Mouse (Mus musculus) myocyte (in vitro differentiated cells): Measurements from ENCODE around the gene Palld. TPM values are rescaled to one million over a fixed set of nuclear protein-coding genes. Genes with fewer than 3 reads are reported as not detected.

Source experiments
- H3K27me3 ChIP-seq: one replicate; pipeline ENCODE4 v1.6.1; 2011; ENCODE audit not compliant: control insufficient read depth, insufficient read depth, insufficient read length
- H3K36me3 ChIP-seq: one replicate; pipeline ENCODE4 v1.6.1; 2011; ENCODE audit not compliant: control insufficient read depth, insufficient read depth
- H3K4me2 ChIP-seq: one replicate; pipeline ENCODE4 v1.6.1; 2011; ENCODE audit warnings: low read depth, control low read depth
- H3K4me3 ChIP-seq: one replicate; pipeline ENCODE4 v1.5.1; 2011; ENCODE audit warnings: mild to moderate bottlenecking, control low read depth, moderate library complexity
- H3K79me2 ChIP-seq: one replicate; pipeline ENCODE4 v1.6.1; 2011; ENCODE audit not compliant: control insufficient read depth, insufficient read depth
- H3ac ChIP-seq: one replicate; pipeline ENCODE4 v1.6.1; 2011; ENCODE audit not compliant: control insufficient read depth, insufficient read length
- CEBPB ChIP-seq: IDR thresholded peaks from 2 replicates; pipeline ENCODE4 v1.6.1; 2011; ENCODE audit warnings: mild to moderate bottlenecking, moderate library complexity; ENCODE audit not compliant: poor library complexity, insufficient read depth, severe bottlenecking
- E2F4 ChIP-seq: IDR thresholded peaks from one replicate; pipeline ENCODE4 v1.6.1; 2011; ENCODE audit warnings: mild to moderate bottlenecking, control low read depth, moderate library complexity; ENCODE audit not compliant: insufficient read depth
- MAX ChIP-seq: IDR thresholded peaks from one replicate; pipeline ENCODE4 v1.6.1; 2011; ENCODE audit warnings: low read depth, mild to moderate bottlenecking, control low read depth
- MYOD1 ChIP-seq, 3 experiments: IDR thresholded peaks; one replicate each; pipeline ENCODE4 v1.6.1; 2011; ENCODE audit warnings: control low read depth in 2 of 3, low read depth in 2 of 3, mild to moderate bottlenecking in 2 of 3, moderate library complexity in 1 of 3; ENCODE audit not compliant: insufficient read length in 2 of 3, control insufficient read depth in 1 of 3
- MYOG ChIP-seq, 3 experiments: IDR thresholded peaks; one replicate each; pipeline ENCODE4 v1.6.1; 2011; ENCODE audit warnings: control low read depth in 2 of 3, low read depth in 2 of 3, mild to moderate bottlenecking in 2 of 3; ENCODE audit not compliant: insufficient read length in 2 of 3, control insufficient read depth in 1 of 3, insufficient read depth in 1 of 3
- POLR2A ChIP-seq: IDR thresholded peaks from one replicate; pipeline ENCODE4 v1.6.1; 2011; ENCODE audit warnings: low read depth, mild to moderate bottlenecking, control low read depth, moderate library complexity; ENCODE audit not compliant: insufficient read length
- POLR2AphosphoS2 ChIP-seq: IDR thresholded peaks from one replicate; pipeline ENCODE4 v1.6.1; 2011; ENCODE audit warnings: low read depth, control low read depth; ENCODE audit not compliant: insufficient read length
- REST ChIP-seq: IDR thresholded peaks from one replicate; pipeline ENCODE4 v1.6.1; 2011; ENCODE audit warnings: mild to moderate bottlenecking, control low read depth, moderate library complexity; ENCODE audit not compliant: insufficient read depth, insufficient read length
- SRF ChIP-seq: IDR thresholded peaks from one replicate; pipeline ENCODE4 v1.6.1; 2011; ENCODE audit warnings: low read depth; ENCODE audit not compliant: control insufficient read depth, insufficient read length
- TCF12 ChIP-seq: IDR thresholded peaks from one replicate; pipeline ENCODE4 v1.6.1; 2011; ENCODE audit warnings: mild to moderate bottlenecking, control low read depth; ENCODE audit not compliant: poor library complexity, insufficient read depth, severe bottlenecking
- TCF3 ChIP-seq: IDR thresholded peaks from one replicate; pipeline ENCODE4 v1.6.1; 2011; ENCODE audit warnings: low read depth, control low read depth; ENCODE audit not compliant: insufficient read length
- USF1 ChIP-seq: IDR thresholded peaks from one replicate; pipeline ENCODE4 v1.6.1; 2011; ENCODE audit warnings: low read depth, mild to moderate bottlenecking, control low read depth, moderate library complexity
- polyA plus RNA-seq: library from polyadenylated mRNA; unstranded; fragments of >200 nt; fragmentation: generic; extraction: Trizol; gene quantifications from one replicate; pipeline ENCODE4 v1.2.1, GENCODE M21; 2012; ENCODE audit warnings: missing spikeins

Gene Palld
- polyA plus RNA-seq, 1 experiment, result 52.4 TPM

DNA sequence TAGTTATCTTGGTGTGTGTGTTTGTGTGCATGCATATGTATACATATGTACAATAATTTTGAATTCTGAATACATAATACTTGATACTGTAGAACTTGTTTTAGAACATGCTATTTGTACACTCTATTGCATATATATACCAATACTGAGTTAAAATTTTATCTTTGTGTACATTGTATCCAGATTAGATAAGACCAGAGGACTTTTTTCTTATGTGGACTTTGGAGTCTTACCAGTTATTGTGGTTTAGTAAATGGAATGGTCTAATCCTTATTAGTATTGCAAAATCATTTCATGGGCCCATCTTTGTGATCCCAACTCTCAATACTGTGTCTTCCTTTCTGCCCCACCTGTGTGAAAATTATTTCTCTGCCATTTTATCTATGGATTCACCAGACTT is 400.2 kb downstream of the Palld start:
- Histone ChIP-seq H3K79me2 (no peaks in the 10 kb centered on the region), H3K4me2 (no peak overlapping the region), H3K27me3 (no peaks in the 10 kb centered on the region), H3ac (no peak overlapping the region), H3K36me3 (peaks cover 17% of the 10 kb centered on the region), H3K4me3 (no peak overlapping the region)
- TF ChIP-seq POLR2A (no peak), SRF (no peak), POLR2AphosphoS2 (no peak), TCF12 (no peak)

DNA sequence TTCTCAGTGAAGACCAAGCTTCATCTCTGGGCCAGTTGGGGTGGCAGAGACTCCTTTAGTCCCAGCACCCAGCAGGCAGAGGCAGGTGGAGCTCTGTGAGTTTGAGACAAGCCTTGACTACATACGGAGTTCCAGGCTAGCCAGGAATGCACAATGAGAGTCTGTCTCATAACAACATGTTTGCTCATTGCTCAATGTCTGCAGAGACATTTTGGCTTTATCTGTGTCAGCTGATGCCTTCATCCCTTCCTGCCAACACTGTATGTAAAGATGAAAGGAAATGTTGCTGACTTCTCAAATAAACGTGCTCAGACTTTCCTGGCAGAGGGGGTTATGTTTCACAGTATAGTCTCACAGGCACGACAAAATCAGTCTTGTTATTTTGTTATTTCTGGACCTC is 401.6 kb downstream of the Palld start:
- H3K4me2 ChIP-seq, result no peak overlapping the region
- H3K36me3 ChIP-seq, result peaks cover 17% of the 10 kb centered on the region

DNA sequence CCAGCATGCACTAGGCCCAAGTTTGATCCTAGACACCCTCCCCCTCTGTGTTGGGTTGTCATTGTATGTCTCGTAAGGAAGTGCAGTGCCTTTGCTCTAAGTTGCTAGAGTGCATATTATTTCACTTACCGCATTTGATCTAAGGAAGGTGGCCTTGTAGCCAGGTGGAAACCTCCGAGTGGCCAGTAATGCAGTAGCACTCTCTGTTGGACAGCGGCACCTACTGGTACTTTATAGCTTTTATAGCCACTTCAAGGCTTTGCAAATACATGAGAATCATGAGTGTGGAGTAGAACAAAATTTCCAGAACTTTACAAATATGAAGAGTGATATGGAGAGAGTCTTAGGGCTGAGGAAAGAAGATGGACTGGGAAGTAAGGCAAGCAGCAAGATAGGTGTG is 403.5 kb downstream of the Palld start:
- Histone ChIP-seq H3K4me3 (no peak overlapping the region), H3K36me3 (peaks cover 17% of the 10 kb centered on the region), H3K79me2 (no peaks in the 10 kb centered on the region), H3K27me3 (no peaks in the 10 kb centered on the region), H3ac (no peak overlapping the region), H3K4me2 (no peak overlapping the region)
- TF ChIP-seq TCF12 (no peak), POLR2AphosphoS2 (no peak), MAX (no peak), MYOG (IDR thresholded peaks at IDR 0.05; ENCODE audit: control insufficient read depth in 1 of 3, insufficient read depth in 1 of 3, insufficient read length in 2 of 3, low read depth in 2 of 3) (no peak), MYOD1 (IDR thresholded peaks at IDR 0.05; ENCODE audit: control insufficient read depth in 1 of 3, insufficient read length in 2 of 3, low read depth in 2 of 3) (no peak), USF1 (no peak), POLR2A (no peak), REST (no peak), CEBPB (no peak), SRF (no peak), TCF3 (no peak), E2F4 (no peak)

More for the DNA sequence above, 401.6 kb downstream of the Palld start:
- Histone ChIP-seq H3K79me2 (no peaks in the 10 kb centered on the region), H3ac (no peak overlapping the region), H3K27me3 (no peaks in the 10 kb centered on the region), H3K4me3 (no peak overlapping the region)
- TF ChIP-seq USF1 (no peak), POLR2AphosphoS2 (no peak), TCF12 (no peak), MYOD1 (IDR thresholded peaks at IDR 0.05; ENCODE audit: control insufficient read depth in 1 of 3, insufficient read length in 2 of 3, low read depth in 2 of 3) (no peak), CEBPB (no peak), SRF (no peak), TCF3 (no peak)

DNA sequence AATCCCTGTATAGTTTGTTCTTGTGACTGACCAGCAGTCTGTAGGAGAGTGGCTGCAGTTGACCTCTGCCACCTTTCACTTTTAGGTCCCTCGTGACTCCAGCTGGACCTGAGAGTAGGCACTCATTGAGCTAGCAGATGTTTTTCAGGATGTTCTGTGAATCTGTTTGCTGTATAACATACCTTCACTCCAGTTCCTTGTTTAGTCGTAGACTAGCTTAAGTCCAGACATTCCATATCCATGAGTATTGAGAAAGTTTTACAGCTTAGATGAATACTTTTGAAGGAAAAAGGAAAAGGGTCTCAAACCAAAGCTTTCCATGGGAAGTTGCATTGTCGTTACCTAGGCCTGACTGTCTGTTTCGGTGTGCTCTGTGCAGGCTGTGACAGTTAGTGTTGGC is 405.4 kb downstream of the Palld start:
- Histone ChIP-seq H3ac (no peak overlapping the region), H3K4me3 (no peak overlapping the region), H3K27me3 (no peaks in the 10 kb centered on the region), H3K79me2 (no peaks in the 10 kb centered on the region), H3K4me2 (no peak overlapping the region), H3K36me3 (peaks cover 8% of the 10 kb centered on the region)
- no peak for TF ChIP-seq CEBPB
- no peak for TF ChIP-seq MAX
- TF ChIP-seq POLR2AphosphoS2, result no peak
- TF ChIP-seq SRF, result no peak
- TF ChIP-seq MYOG (IDR thresholded peaks at IDR 0.05; ENCODE audit: control insufficient read depth in 1 of 3, insufficient read depth in 1 of 3, insufficient read length in 2 of 3, low read depth in 2 of 3), result no peak
- TF ChIP-seq MYOD1 (IDR thresholded peaks at IDR 0.05; ENCODE audit: control insufficient read depth in 1 of 3, insufficient read length in 2 of 3, low read depth in 2 of 3), result no peak
- TF ChIP-seq TCF3, result no peak
- TF ChIP-seq REST, result no peak

DNA sequence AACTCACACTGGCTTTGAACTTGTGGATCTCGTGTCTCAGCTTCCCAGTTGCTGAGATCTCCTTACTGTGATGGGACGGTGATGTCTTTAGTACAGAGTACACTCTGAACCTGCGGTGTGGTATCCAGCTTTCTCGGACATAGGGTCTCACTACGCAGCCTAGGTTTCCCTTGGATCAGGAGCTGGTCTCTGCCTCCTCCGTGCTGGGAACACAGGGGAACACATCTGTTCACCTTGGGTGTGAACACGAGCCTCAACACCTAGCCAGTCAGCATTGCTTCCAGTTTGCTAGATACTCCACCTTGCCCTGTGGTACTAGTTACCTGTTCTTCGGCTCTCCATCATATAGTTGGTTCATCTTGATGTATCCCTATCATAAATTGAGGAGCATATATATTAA is 413.9 kb downstream of the Palld start:
- peak overlapping the region; percentile 72 for H3K4me3 ChIP-seq
- no peaks in the 10 kb centered on the region for H3K27me3 ChIP-seq
- H3K36me3 ChIP-seq, result peaks cover 3% of the 10 kb centered on the region
- no peaks in the 10 kb centered on the region for H3K79me2 ChIP-seq
- no peak overlapping the region for H3ac ChIP-seq
- TF ChIP-seq POLR2AphosphoS2 (no peak), E2F4 (no peak), REST (no peak), MYOD1 (IDR thresholded peaks at IDR 0.05; ENCODE audit: control insufficient read depth in 1 of 3, insufficient read length in 2 of 3, low read depth in 2 of 3) (no peak), POLR2A (no peak), TCF3 (no peak), CEBPB (no peak), SRF (no peak), MYOG (IDR thresholded peaks at IDR 0.05; ENCODE audit: control insufficient read depth in 1 of 3, insufficient read depth in 1 of 3, insufficient read length in 2 of 3, low read depth in 2 of 3) (no peak), USF1 (no peak)
- peak overlapping the region; percentile 65 for H3K4me2 ChIP-seq
